Mouse (Mus musculus) 3T3-L1 (cell line): ENCODE results near the gene Olfr281.

ENCODE experiments used
- DNase-seq: peaks from one replicate; pipeline ENCODE4 v3.0.0-alpha.2; 2015; ENCODE audit warnings: low read depth, low spot score

Gene Olfr281

DNA sequence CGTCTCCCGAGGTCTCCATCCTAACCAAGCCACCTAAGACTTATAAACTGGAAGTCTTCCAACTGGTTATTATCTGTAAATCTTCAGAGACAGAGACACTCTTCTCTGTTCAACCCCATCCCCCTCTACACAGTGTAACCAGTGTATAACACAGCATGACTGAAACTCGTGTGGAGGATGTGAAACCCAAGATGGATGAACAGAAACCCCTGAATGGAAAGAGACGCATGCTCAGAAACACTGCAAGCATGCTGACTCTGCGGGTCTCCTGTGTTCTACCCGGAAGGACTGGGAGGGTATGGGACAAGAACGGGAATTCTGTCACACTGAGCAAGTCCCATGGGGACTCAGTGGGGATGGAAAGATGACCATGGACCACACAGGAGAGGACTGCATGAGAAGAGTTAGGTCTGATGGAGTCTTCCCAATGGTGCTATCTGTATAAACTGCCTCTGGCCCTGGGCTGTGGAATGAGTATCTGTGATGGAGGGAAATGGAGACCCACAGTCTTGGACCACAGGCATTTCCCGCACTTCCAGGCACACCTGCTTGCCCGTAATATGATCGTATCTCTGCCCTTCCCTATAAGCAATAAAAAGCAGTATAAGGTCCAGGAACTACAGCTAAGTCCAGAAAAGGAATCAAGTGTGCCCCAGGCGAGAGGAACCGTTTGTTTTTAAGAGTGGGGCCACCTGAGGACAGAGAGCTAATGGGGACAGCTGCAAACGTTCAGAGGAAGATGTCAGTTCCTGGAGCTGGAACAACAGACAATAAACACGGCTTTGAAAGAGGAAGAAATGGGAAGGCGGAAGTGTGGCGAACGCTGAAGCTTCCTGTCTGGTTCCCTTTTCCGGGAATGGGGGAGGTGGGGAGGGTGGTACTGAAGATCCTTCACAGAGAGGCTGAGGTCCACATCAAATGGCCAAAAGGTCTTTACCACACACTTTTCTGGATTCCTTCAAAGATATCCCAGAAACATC is 31.8 kb downstream of the Olfr281 start:
- DNase-seq = no peak

DNA sequence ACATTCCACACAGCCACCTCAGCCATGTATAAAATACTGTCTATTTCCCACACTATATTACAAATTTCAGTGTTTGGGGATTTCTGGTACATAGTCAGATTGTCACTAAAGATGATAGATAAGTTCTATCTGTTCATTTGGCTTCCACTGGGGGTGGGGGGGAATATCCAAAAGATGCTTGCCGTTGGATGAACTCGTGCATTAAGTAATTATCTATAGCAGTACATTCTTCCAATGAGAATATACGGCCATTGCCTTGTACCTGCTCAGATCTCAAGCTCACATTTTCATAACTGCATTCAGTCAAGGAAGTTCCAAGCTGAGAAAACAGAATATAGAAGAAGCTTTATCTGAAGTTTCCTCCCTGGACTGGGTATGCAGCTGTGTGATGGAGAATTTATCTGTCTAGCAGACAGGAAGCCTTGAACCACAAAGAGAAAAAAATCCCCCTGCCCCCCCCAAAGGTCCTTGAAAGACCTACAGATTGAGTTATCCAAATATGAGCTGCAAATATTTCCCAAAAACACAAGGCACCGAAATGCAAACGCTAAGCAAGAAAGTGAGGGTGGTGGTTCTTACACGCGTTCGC is 34.1 kb downstream of the Olfr281 start:
- DNase-seq = no peak

DNA sequence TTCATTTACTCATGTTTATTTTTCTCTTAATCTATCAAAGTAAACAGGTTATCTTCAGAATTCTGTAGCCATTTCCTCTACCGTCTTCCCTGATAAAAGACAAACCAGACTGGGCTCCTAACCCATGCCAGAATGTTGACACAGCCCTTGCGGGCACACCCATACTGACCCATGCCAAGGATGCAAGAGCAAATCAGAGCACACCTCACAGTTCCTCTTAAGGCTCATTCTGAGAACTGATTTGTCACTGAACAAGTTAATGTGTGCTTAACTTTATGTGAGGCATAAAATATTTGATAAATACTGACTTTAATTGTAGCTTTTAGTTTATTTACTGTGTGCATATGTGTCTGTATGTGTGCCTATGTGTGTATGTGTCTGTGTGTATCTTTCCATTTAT is 38.9 kb downstream of the Olfr281 start:
- DNase-seq = no peak

DNA sequence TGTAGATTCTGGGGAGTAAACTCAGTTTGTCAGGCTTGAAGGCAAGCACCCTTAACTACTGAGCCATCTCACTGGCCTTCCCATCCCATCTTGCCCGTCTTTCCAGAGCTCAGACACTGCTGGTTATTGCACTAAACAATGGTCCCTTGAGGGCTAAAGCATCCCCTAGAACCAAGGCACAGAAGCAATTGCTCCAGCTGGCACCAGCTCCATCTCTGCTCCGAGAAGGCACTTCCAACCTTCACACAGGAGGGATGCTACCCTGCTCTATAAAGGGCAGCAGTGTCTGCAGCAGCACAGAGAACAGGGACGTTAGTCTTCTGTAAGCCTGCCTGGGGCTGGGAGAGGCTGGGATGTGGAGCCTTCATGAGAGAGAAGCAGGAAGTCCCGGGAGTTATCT is 39.7 kb downstream of the Olfr281 start, which contains the start of gene Olfr279:
Gene Olfr279, plus strand, starts transcription at position 301 of the 400 bp plus-strand sequence.
- no peak for DNase-seq

DNA sequence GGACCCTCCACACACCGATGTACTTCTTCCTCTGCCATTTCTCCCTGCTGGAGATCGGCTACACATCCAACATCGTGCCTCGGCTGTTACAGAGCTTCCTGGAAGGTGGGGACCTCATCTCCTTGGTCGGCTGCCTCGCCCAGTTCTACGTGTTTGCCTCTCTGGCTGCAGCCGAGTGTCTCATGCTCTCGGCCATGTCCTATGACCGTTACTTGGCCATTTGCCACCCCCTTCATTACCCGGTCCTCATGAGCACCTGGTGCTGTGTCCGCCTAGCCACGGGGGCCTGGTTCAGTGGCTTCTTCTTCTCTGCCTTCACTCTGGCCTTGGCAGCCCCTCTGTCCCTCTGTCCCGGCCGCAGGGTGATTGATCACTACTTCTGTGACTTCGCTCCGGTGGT is 45.2 kb downstream of the Olfr281 start:
- DNase-seq = no peak

DNA sequence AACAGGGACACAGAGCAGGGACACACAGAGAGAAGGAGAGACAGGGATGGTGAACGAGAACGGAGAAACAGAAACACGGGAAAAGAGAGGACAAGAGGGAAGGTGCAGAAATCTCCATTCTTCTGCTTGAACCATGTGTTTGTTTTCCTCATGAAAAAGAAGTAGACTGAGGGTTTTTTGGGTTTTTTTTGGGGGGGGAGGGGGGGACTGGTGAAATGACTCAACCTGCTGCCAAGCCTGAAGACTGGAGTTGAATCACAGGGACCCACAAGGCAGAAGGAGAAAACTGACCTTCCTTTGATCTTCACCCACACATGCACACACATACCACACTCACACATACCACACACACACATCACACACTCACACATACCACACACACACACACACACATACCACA is 50.9 kb downstream of the Olfr281 start:
- DNase-seq = no peak

DNA sequence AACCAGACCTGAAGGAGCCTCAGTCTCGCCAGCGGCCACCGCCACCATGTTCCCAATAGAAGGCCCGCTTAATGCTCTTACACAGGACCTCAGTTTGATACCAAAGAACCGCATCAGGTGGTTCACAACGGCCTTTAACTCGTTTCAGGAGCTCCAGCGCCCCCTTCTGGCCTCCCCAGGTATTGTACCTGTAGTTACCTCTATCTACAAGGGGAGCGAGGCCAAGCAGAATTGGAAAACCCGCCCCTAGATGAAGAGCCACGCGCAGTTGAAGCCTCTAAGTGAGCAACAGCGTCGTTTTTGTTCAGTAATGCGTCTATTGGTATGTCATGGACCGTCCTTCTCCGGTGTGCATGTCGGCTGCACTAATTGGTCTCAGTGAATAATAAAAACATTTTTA is 52.1 kb downstream of the Olfr281 start:
- DNase-seq = peak; percentile 69

DNA sequence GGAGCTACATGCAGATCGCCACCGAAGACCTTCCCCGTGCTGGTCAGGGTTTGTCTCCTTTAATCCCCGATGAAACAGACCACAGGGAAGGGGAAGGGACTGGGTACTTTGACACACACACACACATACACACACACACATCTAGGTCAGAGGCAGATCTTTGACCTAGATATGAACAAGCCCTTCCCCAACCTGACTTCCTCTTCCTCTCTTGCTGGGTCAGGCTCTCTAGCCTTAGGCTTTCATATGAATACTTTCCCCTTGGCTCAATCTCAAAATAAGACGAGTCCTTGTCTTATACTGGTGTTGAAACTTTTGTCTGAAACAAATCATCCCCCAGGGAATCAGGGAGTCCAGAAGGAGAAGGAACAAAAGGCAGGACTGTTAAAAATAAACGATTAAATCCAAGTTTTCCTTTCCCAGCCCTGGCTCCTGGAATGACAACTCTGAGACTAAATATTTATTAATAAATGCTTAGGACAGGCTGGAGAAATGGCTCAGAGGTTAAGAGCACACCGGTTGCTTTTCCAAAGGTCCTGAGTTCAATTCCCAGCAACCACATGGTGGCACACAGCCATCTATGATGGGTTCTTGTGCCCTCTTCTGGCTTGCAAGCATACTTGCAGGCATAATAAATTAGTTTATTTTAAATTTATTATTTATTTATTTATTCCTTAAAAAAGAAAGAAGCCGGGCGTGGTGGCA is 54.0 kb downstream of the Olfr281 start:
- peak; percentile 65 for DNase-seq

DNA sequence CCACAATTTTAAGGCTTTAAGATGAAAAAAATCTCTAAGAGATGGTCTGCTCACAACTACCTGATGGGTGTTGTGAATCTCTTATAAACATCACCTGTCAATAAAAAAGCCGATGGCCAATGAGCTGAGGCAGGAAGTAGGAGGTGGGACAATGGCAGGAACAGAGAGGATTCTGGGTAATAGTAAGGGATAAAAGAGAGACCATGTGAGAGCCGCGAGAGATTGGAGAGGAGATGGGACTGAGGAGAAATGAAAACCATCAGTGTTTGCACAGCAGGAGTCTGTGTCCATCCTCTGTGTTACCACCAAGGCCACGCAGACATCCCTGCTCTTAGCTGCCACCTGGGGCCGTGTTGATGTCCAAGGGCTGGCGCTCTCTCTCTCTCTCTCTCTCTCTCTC is 54.9 kb downstream of the Olfr281 start:
- DNase-seq = no peak

DNA sequence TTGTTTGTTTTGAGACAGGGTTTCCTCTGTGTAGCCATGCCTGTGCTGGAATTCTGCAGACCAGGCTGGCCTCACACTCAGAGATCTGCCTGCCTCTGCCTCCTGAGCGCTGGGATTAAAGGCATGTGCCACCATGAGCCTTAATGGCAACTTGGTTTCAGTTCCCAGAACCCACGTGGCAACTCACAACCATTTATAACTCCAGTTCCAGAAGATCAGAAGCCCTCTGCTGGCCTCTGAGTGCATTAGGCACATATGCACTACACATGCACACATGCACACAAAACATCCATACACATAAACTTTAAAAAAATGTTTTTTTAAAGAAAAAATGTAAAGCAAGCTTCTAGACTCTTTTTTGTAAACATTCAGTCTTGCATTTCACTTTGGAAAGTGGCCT is 57.0 kb downstream of the Olfr281 start:
- no peak for DNase-seq
